Mouse (Mus musculus) gastrocnemius, postnatal 10 days (tissue): ENCODE measurements around the gene Exo1. TPM values are rescaled to one million over a fixed set of nuclear protein-coding genes. Genes with fewer than 3 reads are reported as not detected.

Source experiments
- DNase-seq: peaks from one replicate; pipeline ENCODE4 v3.0.0; 2021; ENCODE audit warnings: mixed read lengths
- long read RNA-seq, 2 experiments: library from polyadenylated mRNA; stranded (forward); transcript quantifications; one replicate each; pipeline ENCODE4 v2.0.0; 2021
- total RNA-seq, 2 experiments: library from RNA; stranded (reverse); gene quantifications; 2 replicates each; pipeline ENCODE4 v1.2.3; 2021

Exo1 gene
- total RNA-seq: 1 to 10 TPM; 3.3 to 4.9 TPM
- long read RNA-seq, experiment 1, full-length matches to known transcripts: 4 of 7 reads
- long read RNA-seq, experiment 1, partial matches to known transcripts: 0 of 7 reads
- long read RNA-seq, experiment 1, other reads (novel, unspliced or antisense): 3 of 7 reads
- long read RNA-seq, experiment 2: 0 reads

GRCm38 (mm10) chr1:175880453-175881296 is at the start of gene Exo1:
TSS of gene Exo1 (plus strand) at chr1:175880581.
- DNase-seq: peak; percentile 86

GRCm38 (mm10) chr1:175855515-175855914 is 24.9 kb upstream of the Exo1 start:
- DNase-seq: no peak

- no peak for DNase-seq
These were observed 13.3 kb upstream of the Exo1 start for GRCm38 (mm10) chr1:175867050-175867449.

GRCm38 (mm10) chr1:175867558-175867957 is 12.8 kb upstream of the Exo1 start:
- DNase-seq: no peak

- DNase-seq: no peak
These were observed 9.7 kb upstream of the Exo1 start for GRCm38 (mm10) chr1:175870716-175871115.

- peak; percentile 24 for DNase-seq
These were observed 8.2 kb upstream of the Exo1 start for GRCm38 (mm10) chr1:175872028-175872816.

- peak; percentile 8 for DNase-seq
These were observed 3.0 kb downstream of the Exo1 start for GRCm38 (mm10) chr1:175883398-175883797.

- no peak for DNase-seq
These were observed 12.9 kb downstream of the Exo1 start for GRCm38 (mm10) chr1:175893263-175893662.

- no peak for DNase-seq
These were observed 13.3 kb downstream of the Exo1 start for GRCm38 (mm10) chr1:175893726-175894125.

- DNase-seq: no peak
These were observed 30.8 kb downstream of the Exo1 start for GRCm38 (mm10) chr1:175911207-175911606.

- DNase-seq: no peak
These were observed 31.7 kb downstream of the Exo1 start for GRCm38 (mm10) chr1:175912038-175912437.

- no peak for DNase-seq
These were observed 33.4 kb downstream of the Exo1 start for GRCm38 (mm10) chr1:175913728-175914303.

- no peak for DNase-seq
These were observed 39.6 kb downstream of the Exo1 start, which contains the start of gene Gm38100 for GRCm38 (mm10) chr1:175920029-175920428. TSS of gene Gm38100 (plus strand) at chr1:175920329.

- no peak for DNase-seq
These were observed 40.7 kb downstream of the Exo1 start for GRCm38 (mm10) chr1:175921091-175921490.

GRCm38 (mm10) chr1:175923848-175924787 is 43.7 kb downstream of the Exo1 start:
- peak; percentile 80 for DNase-seq

- peak; percentile 20 for DNase-seq
These were observed 51.0 kb downstream of the Exo1 start for GRCm38 (mm10) chr1:175931391-175931790.

GRCm38 (mm10) chr1:175936282-175936737 is 55.9 kb downstream of the Exo1 start:
- peak; percentile 49 for DNase-seq

GRCm38 (mm10) chr1:175938731-175939130 is 58.4 kb downstream of the Exo1 start:
- DNase-seq: no peak

- no peak for DNase-seq
These were observed 62.8 kb downstream of the Exo1 start for GRCm38 (mm10) chr1:175943168-175943567.

GRCm38 (mm10) chr1:175946718-175947315 is 66.4 kb downstream of the Exo1 start:
- DNase-seq: no peak

GRCm38 (mm10) chr1:175950421-175950820 is 70.0 kb downstream of the Exo1 start:
- no peak for DNase-seq
